Mouse (Mus musculus) brain, embryonic 14.5 days (tissue): Measurements from ENCODE around the gene Fitm1.

Experiments
- CTCF ChIP-seq: fragments of 200-500 bp; IDR thresholded peaks from 2 replicates; pipeline ENCODE4 v1.5.1; 2012; ENCODE audit warnings: inconsistent platforms, mild to moderate bottlenecking, moderate library complexity, borderline replicate concordance; ENCODE audit not compliant: insufficient read depth, insufficient read length; ENCODE audit errors: extremely low read depth
- POLR2A ChIP-seq: fragments of 200-500 bp; IDR thresholded peaks from 2 replicates; pipeline ENCODE4 v1.6.1; 2012; ENCODE audit warnings: mild to moderate bottlenecking, inconsistent platforms, borderline replicate concordance; ENCODE audit not compliant: poor library complexity, insufficient read depth, insufficient read length, severe bottlenecking; ENCODE audit errors: extremely low read depth

- TF ChIP-seq CTCF (no peak), POLR2A (no peak)
Measured at GRCm38 (mm10) chr14:55592226-55592625, 16.8 kb downstream of the Fitm1 start.
